Mouse (Mus musculus): Measurements from ENCODE around the gene Card14. TPM values are rescaled to one million over a fixed set of nuclear protein-coding genes. Genes with fewer than 3 reads are reported as not detected.
"Not testable (repeated sequence)": the region's sequence is repeated elsewhere in the genome, so short reads cannot be mapped to it uniquely, and the experiment has no call there.

Gene Card14
- polyA plus RNA-seq, 1 experiment from 2014 or later = 0.22 TPM

GRCm38 (mm10) chr11:119287207-119287992 is 20.2 kb upstream of the Card14 start:
- no peak overlapping the region for H3K27ac ChIP-seq
- WGBS (ENCODE audit: missing documents) = 91% methylated on average over 20 of the region's 20 CpGs
- no peak overlapping the region for H3K4me3 ChIP-seq (ENCODE audit: inconsistent target)
- H3K79me2 ChIP-seq (ENCODE audit: inconsistent target) = no peaks in the 10 kb centered on the region
- peaks cover 79% of the 10 kb centered on the region for H3K36me3 ChIP-seq (ENCODE audit: inconsistent target)

- Histone ChIP-seq H3K79me2 (ENCODE audit: inconsistent target) (peaks cover 29% of the 10 kb centered on the region), H3K36me3 (ENCODE audit: inconsistent target) (peaks cover 89% of the 10 kb centered on the region)
- H3K27ac ChIP-seq; H3K4me3 ChIP-seq (ENCODE audit: inconsistent target): not testable (repeated sequence)
- 98% methylated on average over 8 of the region's 8 CpGs for WGBS (ENCODE audit: missing documents)
Observed at GRCm38 (mm10) chr11:119292861-119293260, 14.7 kb upstream of the Card14 start.

DNA sequence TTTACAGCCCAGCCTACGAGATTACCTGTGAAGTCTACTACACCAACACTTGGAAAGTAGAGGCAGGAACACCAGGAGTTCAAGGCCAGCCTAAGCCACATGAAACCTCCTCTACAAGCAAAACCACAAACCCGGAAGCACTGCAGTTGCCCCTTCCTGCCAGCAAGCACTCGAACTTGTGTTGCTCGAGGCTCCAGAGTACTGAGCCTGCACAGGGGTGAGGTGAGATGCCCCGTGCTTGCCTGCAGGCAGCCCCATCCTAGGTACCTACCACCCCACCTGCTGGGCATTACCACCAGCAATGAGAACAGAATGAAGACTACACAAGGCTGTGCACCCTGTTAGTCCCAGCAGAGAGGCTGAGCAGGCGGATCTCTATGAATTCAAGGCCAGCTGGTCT is 9.6 kb upstream of the Card14 start:
- Histone ChIP-seq H3K79me2 (ENCODE audit: inconsistent target) (peaks cover 46% of the 10 kb centered on the region), H3K27ac (no peak overlapping the region), H3K36me3 (ENCODE audit: inconsistent target) (peaks cover 45% of the 10 kb centered on the region), H3K4me3 (ENCODE audit: inconsistent target) (no peak overlapping the region; the same call in 1 of the 2 replicates)
- 27% methylated on average over 6 of the region's 6 CpGs for WGBS (ENCODE audit: missing documents)

DNA sequence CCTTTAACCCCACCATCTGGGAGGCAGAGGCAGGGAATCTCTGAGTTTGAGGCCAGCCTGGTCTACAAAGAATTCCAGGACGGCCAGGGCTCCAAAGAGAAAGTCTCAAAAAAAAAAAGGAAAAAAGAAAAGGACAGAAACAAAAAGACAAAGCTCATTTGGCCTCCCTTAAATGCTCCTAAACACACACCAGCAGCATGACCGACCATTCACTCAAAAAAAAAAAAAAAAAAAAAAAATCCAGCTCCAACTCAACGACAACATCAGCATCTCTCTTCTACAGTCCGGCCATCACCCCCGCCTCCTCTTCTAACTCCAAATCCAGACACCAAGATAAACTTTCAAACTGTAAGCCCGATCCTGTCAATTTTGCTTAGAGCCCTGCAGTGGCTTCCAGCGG is 8.7 kb upstream of the Card14 start:
- peak overlapping the region; percentile 90 for H3K4me3 ChIP-seq (ENCODE audit: inconsistent target)
- WGBS (ENCODE audit: missing documents) = 9% methylated on average over 5 of the region's 7 CpGs
- H3K79me2 ChIP-seq (ENCODE audit: inconsistent target) = peaks cover 46% of the 10 kb centered on the region
- peak overlapping the region; percentile 42 for H3K27ac ChIP-seq
- H3K36me3 ChIP-seq (ENCODE audit: inconsistent target) = peaks cover 36% of the 10 kb centered on the region

DNA sequence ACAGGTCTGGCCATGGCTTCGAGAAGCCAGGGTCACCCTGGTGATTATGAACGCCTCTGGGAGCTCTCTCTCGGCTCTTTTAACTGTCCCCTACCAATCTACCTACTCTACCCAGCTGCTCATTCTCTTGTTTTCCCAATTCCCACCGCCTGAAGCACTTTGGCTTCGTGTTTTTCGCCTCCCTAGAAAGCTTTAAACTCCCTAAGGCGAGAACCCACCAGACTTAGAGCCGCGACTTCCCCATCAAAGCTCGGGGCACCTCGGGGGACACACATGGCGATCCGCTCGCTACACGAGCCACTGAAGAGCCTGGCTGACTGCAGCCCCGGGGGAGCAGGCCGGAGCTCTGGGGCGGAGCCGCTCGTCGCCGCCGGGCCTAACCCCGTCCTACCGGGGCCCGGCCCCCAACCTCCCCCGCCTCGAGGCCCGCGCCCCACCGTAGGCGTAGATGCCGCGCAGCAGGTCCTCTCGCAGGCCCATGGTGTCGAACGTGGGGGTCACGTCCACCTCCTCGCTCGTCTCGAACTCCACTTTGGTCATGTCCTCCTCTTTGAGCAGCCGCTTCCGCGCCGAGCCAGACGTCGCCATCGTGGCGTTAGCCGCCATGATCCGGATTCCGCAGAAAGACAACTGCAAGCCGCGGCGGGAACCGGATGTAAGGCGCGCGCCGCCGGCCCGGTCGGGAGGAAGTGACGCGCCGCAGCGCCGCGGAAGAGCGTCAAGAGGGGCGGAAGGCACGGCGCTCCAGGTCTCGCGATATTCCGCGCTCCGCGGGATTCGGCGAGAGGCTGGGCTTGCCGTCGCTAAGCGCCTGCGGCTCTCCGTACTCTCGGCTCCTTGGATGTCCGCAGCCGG is 8.0 kb upstream of the Card14 start, which contains the start of gene Eif4a3:
Gene Eif4a3 (minus strand): TSS at position 699 of the 855 bp plus-strand sequence.
- Histone ChIP-seq H3K36me3 (ENCODE audit: inconsistent target) (peaks cover 29% of the 10 kb centered on the region), H3K79me2 (ENCODE audit: inconsistent target) (peaks cover 46% of the 10 kb centered on the region), H3K27ac (peak within 1 kb of the TSS; percentile 42), H3K4me3 (ENCODE audit: inconsistent target) (peak within 1 kb of the TSS; percentile 90)
- under 1% methylated on average over 83 of the region's 89 CpGs for WGBS (ENCODE audit: missing documents)

DNA sequence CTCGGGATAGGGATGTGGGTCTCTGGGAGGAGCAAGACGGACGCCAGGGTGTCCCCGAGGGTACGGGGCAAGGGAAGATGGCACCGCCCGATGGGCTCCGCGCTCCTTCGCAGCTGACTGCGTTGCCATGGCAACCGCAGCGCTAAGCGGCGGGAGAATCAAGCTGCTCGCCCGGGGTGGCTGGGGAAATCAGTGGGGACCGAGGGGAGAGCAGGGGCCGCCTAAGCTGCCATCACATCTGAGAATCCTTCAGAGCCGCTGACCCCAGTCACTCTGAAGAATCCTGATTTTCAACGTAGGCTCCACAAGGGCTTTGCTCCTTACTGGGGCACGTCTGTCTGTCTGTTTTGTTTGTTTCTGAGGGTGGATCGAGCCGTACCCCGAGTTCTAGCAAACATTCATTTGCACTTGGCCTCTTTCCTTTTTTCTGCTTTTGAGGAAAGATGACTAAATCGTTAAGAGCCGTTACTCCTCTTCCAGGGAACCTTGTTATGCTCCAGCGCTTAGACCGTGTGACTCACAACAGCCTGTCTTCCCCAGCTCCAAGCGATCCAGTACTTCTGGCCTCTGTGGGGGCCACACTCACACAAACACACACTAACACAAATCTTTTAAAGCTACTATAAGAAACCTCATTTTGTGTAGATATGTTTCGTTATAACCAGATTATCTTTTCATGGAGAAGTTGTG is 7.2 kb upstream of the Card14 start:
- Histone ChIP-seq H3K4me3 (ENCODE audit: inconsistent target) (peak overlapping the region; percentile 90), H3K36me3 (ENCODE audit: inconsistent target) (peaks cover 21% of the 10 kb centered on the region), H3K27ac (no peak overlapping the region), H3K79me2 (ENCODE audit: inconsistent target) (peaks cover 42% of the 10 kb centered on the region)
- 2% methylated on average over 28 of the region's 31 CpGs for WGBS (ENCODE audit: missing documents)

DNA sequence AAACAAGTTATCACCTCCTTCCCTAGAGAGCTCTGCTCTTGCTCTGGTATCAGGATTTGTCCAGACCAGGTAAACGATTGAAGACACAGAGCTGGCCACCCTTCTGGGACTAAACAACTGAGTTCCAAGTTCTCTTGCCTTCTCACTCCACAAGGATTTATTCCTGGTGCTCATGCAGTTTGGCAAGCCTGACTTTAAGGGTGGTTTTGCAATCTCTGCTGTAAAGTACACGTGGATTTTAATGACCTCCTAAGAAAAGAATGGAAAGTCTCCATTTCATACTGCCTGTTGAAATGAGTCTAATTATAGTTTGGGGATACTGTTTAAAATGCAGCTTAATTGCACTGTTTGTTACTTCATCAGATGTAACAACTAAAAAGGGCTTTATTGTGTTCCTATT is 6.6 kb upstream of the Card14 start:
- Histone ChIP-seq H3K27ac (no peak overlapping the region), H3K36me3 (ENCODE audit: inconsistent target) (peaks cover 15% of the 10 kb centered on the region), H3K4me3 (ENCODE audit: inconsistent target) (no peak overlapping the region), H3K79me2 (ENCODE audit: inconsistent target) (peaks cover 36% of the 10 kb centered on the region)
- WGBS (ENCODE audit: missing documents) = 7% methylated on average over 2 of the region's 2 CpGs

DNA sequence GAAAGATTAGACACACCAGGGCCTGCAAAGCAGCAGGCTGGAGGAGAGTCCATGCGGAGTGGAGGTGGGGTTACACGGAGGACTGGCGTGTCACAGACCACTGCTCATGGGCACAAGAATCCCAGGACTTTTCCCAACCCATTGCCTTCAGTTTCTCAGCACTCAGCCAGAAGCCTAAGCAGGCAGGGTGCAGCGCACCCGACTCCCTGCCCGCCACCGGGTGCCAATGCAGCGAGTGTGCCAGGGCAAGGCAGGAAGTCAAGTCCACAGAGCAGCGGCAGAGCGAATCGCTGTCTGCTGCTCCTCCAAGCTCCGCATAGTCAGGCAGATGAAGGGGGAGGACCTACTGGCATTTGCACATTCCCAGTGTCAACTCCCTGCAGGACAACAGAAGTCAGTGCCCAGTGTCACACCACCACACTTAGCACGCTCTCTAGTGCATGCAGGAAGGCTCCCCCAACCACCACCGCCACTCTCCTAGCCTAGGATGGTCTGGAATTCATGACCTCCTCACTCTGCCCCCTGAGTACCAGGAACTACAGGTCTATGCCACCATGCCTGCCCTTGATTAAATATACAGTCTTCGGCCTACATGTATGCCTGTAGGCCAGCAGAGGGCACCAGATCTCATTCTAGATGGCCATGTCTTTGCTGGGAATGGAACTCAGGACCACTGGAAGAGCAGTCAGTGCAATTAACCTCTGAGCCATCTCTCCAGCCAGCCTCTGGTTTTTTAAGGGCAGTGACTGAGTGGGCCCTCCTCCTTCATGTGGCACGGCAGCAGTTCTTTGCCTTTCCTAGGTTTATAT is 2.5 kb upstream of the Card14 start:
- Histone ChIP-seq H3K4me3 (ENCODE audit: inconsistent target) (no peak overlapping the region), H3K79me2 (ENCODE audit: inconsistent target) (no peaks in the 10 kb centered on the region), H3K27ac (no peak overlapping the region), H3K36me3 (ENCODE audit: inconsistent target) (no peaks in the 10 kb centered on the region)
- 53% methylated on average over 16 of the region's 16 CpGs for WGBS (ENCODE audit: missing documents)

GRCm38 (mm10) chr11:119306762-119307657 is 558 bp upstream of the Card14 start:
- 78% methylated on average over 13 of the region's 13 CpGs for WGBS (ENCODE audit: missing documents)
- H3K4me3 ChIP-seq (ENCODE audit: inconsistent target) = no peak overlapping the region

GRCm38 (mm10) chr11:119307916-119308315 is 348 bp downstream of the Card14 start:
- Histone ChIP-seq H3K79me2 (ENCODE audit: inconsistent target) (no peaks in the 10 kb centered on the region), H3K36me3 (ENCODE audit: inconsistent target) (no peaks in the 10 kb centered on the region), H3K27ac (no peak overlapping the region), H3K4me3 (ENCODE audit: inconsistent target) (no peak overlapping the region)
- WGBS (ENCODE audit: missing documents) = 66% methylated on average over 11 of the region's 11 CpGs

More at GRCm38 (mm10) chr11:119306762-119307657, 558 bp upstream of the Card14 start:
- Histone ChIP-seq H3K79me2 (ENCODE audit: inconsistent target) (no peaks in the 10 kb centered on the region), H3K27ac (no peak overlapping the region), H3K36me3 (ENCODE audit: inconsistent target) (no peaks in the 10 kb centered on the region)

- Histone ChIP-seq H3K27ac (no peak overlapping the region), H3K4me3 (ENCODE audit: inconsistent target) (no peak overlapping the region), H3K36me3 (ENCODE audit: inconsistent target) (no peaks in the 10 kb centered on the region), H3K79me2 (ENCODE audit: inconsistent target) (no peaks in the 10 kb centered on the region)
- WGBS (ENCODE audit: missing documents) = 33% methylated on average over 10 of the region's 10 CpGs
Observed at GRCm38 (mm10) chr11:119310621-119311020, 3.1 kb downstream of the Card14 start.

DNA sequence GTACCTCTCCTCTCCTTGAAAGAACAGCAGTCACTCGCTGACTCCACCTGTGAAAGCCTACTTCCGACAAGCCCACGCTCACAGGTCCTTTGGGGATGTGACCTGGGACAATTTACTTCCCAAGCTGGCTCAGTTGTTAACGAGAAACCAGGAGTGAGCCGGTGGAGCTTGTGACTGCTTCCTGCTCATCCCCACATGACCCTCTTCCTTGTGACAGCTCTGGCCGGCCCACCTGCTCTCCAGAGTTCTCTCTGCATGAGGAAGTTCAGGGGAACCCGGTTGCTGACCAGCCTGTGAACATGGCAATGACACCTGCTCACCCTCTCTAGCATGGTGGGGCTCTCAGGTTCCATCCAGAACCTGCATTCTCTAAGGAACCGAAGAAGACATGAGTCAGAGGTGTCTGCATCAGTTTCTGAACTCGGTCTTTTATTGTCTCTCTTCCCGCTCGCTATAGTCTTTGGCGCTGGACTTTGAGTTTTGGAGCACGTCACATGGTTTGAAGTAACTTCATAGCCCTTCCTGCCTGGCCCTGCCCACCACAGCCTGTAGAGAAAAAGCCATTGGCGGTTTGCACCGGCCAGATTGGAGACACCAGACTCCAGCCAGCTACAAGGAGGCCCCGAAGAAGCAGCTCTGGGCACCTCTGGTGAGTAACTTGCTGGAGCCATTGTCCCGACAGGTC is 6.8 kb downstream of the Card14 start:
- Histone ChIP-seq H3K36me3 (ENCODE audit: inconsistent target) (no peaks in the 10 kb centered on the region), H3K27ac (no peak overlapping the region), H3K4me3 (ENCODE audit: inconsistent target) (no peak overlapping the region), H3K79me2 (ENCODE audit: inconsistent target) (no peaks in the 10 kb centered on the region)
- WGBS (ENCODE audit: missing documents) = 74% methylated on average over 17 of the region's 17 CpGs

DNA sequence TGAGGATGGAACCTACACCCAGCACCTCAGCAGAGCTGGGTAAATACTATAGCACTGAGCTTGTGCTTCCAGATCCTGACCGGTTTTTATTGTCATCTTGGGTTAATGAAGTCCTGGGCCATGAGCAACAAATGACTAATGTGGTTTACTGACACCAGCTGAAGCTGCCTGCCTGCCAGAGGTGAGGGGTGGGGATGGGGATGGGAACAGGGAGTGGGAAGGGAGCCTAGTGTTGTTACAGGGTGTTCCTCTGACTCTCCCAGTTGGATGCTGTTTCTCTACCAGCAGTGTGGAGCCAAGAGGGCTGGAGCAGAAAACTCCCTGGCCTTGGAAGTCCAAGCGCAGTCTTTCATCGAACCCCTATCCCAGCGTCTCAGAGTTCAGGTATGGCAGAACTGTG is 9.2 kb downstream of the Card14 start:
- Histone ChIP-seq H3K79me2 (ENCODE audit: inconsistent target) (no peaks in the 10 kb centered on the region), H3K4me3 (ENCODE audit: inconsistent target) (no peak overlapping the region), H3K27ac (no peak overlapping the region), H3K36me3 (ENCODE audit: inconsistent target) (no peaks in the 10 kb centered on the region)
- 91% methylated on average over 4 of the region's 4 CpGs for WGBS (ENCODE audit: missing documents)
